Comparison of ENCODE assay signal across 9 mouse cellular contexts in genomic region chr6:115897117-115897516, GRCm38 (mm10). TPM values are rescaled to one million over a fixed set of nuclear protein-coding genes. Genes with fewer than 3 reads are reported as not detected.
DNase-seq lines count a peak whose midpoint lies in the region; ATAC-seq lines count a peak whose summit lies in the region.
"Had no signal": no experiment of that assay in that cellular context is flagged by ENCODE, and none has a peak within 500 bp of the region (broad histone marks: within the 10 kb centered on the region; RNA-seq: fewer than 3 reads in every experiment).

No protein-coding gene starts in this region.

- peak; percentile 80 for DNase-seq in gastrocnemius, adult 18-20 months (ENCODE audit: low spot score)
- DNase-seq in gastrocnemius, postnatal 4 days (ENCODE audit: low spot score in 2 of 2), result no peak
- peak; percentile 84 for DNase-seq in 416B (ENCODE audit: low read depth)
- no peak for DNase-seq in MN1 (ENCODE audit: low spot score)
- DNase-seq in right cerebral cortex, postnatal 14 days, result no peak

- no peaks in the 10 kb centered on the region for H3K9me3 ChIP-seq in embryonic facial prominence, embryonic 15.5 days (replicated peaks)
- no peaks in the 10 kb centered on the region for H3K9me3 ChIP-seq in lung, embryonic 16.5 days (ENCODE audit: control insufficient read depth, low read length)

- H3K9ac ChIP-seq in embryonic facial prominence, embryonic 15.5 days, result no peak overlapping the region
- 0 out of 2 replicates have a peak overlapping the region, but pooled peaks have one; percentile 21 for H3K9ac ChIP-seq in lung, embryonic 16.5 days (ENCODE audit: low read length)

- ATAC-seq in embryonic facial prominence, embryonic 15.5 days (ENCODE audit: insufficient number of reproducible peaks, low FRiP score, low TSS enrichment, low read depth), result no peak
- ATAC-seq in lung, embryonic 16.5 days (ENCODE audit: low read depth), result peak; percentile 42; the same call in 1 of the 2 replicates
- ATAC-seq in frontal cortex, adult (ENCODE audit: low TSS enrichment), result no peak

- no peak overlapping the region for H3K4me2 ChIP-seq in embryonic facial prominence, embryonic 15.5 days (replicated peaks)
- H3K4me2 ChIP-seq in lung, embryonic 16.5 days (ENCODE audit: low read depth, low read length), result no peak overlapping the region

- H3K27ac ChIP-seq in embryonic facial prominence, embryonic 15.5 days (replicated peaks), result peak overlapping the region; percentile 58
- peak overlapping the region; percentile 73 for H3K27ac ChIP-seq in lung, embryonic 16.5 days (ENCODE audit: low read length)

- H3K4me1 ChIP-seq in embryonic facial prominence, embryonic 15.5 days, result peaks cover 27% of the 10 kb centered on the region
- peaks cover 18% of the 10 kb centered on the region for H3K4me1 ChIP-seq in lung, embryonic 16.5 days (replicated peaks; ENCODE audit: control insufficient read depth, insufficient read depth, low read length)

- 48% methylated on average over 4 of the region's 4 CpGs for WGBS in embryonic facial prominence, embryonic 15.5 days
- 57% methylated on average over 4 of the region's 4 CpGs for WGBS in lung, embryonic 16.5 days

- no peak overlapping the region for H3K4me3 ChIP-seq in embryonic facial prominence, embryonic 15.5 days (replicated peaks)
- no peak overlapping the region for H3K4me3 ChIP-seq in lung, embryonic 16.5 days (ENCODE audit: low read length)

- no peaks in the 10 kb centered on the region for H3K27me3 ChIP-seq in embryonic facial prominence, embryonic 15.5 days
- no peaks in the 10 kb centered on the region for H3K27me3 ChIP-seq in lung, embryonic 16.5 days (ENCODE audit: control insufficient read depth, insufficient read depth, low read depth, low read length)

- H3K36me3 ChIP-seq in embryonic facial prominence, embryonic 15.5 days, result 0 out of 2 replicates have a peak, but pooled peaks cover 11% of the 10 kb centered on the region
- H3K36me3 ChIP-seq in lung, embryonic 16.5 days (ENCODE audit: control insufficient read depth, insufficient read depth, low read length), result no peaks in the 10 kb centered on the region

RNA-seq across cellular contexts. Expression of gene Rho, which starts 34.4 kb away (rescaled TPM):
- total RNA-seq in gastrocnemius, adult 18-20 months (2021), result under 1 TPM in 1 of 2 experiments, not detected in 1; 0.05 TPM
- total RNA-seq in gastrocnemius, postnatal 4 days (2021), result under 1 TPM; 0.62 to 0.93 TPM
- polyA plus RNA-seq in embryonic facial prominence, embryonic 15.5 days (2015; fragmentation: Nextera tagmentation; extraction: Ambion mirVana), result 0.12 and 0.53 TPM in 2 replicates
- 0.08 and 0.16 TPM in 2 replicates for polyA plus RNA-seq in lung, embryonic 16.5 days (2015; fragmentation: Nextera tagmentation; extraction: Ambion mirVana)

RNA-seq across cellular contexts. Expression of gene Ift122, which starts 43.8 kb away (rescaled TPM):
- 1 to 10 TPM; 3.9 to 4.2 TPM for total RNA-seq in gastrocnemius, adult 18-20 months (2021)
- total RNA-seq in gastrocnemius, postnatal 4 days (2021), result 10 to 100 TPM; 16.7 to 18.6 TPM
- polyA plus RNA-seq in embryonic facial prominence, embryonic 15.5 days (2015; fragmentation: Nextera tagmentation; extraction: Ambion mirVana), result 23.2 and 25.0 TPM in 2 replicates
- 23.4 and 23.5 TPM in 2 replicates for polyA plus RNA-seq in lung, embryonic 16.5 days (2015; fragmentation: Nextera tagmentation; extraction: Ambion mirVana)

RNA-seq across cellular contexts. Expression of gene Mbd4, which starts 43.9 kb away (rescaled TPM):
- under 1 TPM; 0.83 to 0.94 TPM for total RNA-seq in gastrocnemius, adult 18-20 months (2021)
- 1 to 10 TPM; 4.8 to 5.4 TPM for total RNA-seq in gastrocnemius, postnatal 4 days (2021)
- 18.4 and 18.5 TPM in 2 replicates for polyA plus RNA-seq in embryonic facial prominence, embryonic 15.5 days (2015; fragmentation: Nextera tagmentation; extraction: Ambion mirVana)
- 22.4 and 23.5 TPM in 2 replicates for polyA plus RNA-seq in lung, embryonic 16.5 days (2015; fragmentation: Nextera tagmentation; extraction: Ambion mirVana)

RNA-seq across cellular contexts. Expression of gene H1foo, which starts 47.6 kb away (rescaled TPM):
- not detected for total RNA-seq in gastrocnemius, adult 18-20 months (2021)
- not detected for total RNA-seq in gastrocnemius, postnatal 4 days (2021)
- polyA plus RNA-seq in embryonic facial prominence, embryonic 15.5 days (2015; fragmentation: Nextera tagmentation; extraction: Ambion mirVana), result not detected in 2 replicates
- polyA plus RNA-seq in lung, embryonic 16.5 days (2015; fragmentation: Nextera tagmentation; extraction: Ambion mirVana), result not detected in 2 replicates
- total RNA-seq: left cerebral cortex, adult 18-20 months had no signal

RNA-seq across cellular contexts. Expression of gene Efcab12, which starts 58.9 kb away (rescaled TPM):
- total RNA-seq in gastrocnemius, adult 18-20 months (2021), result under 1 TPM in 1 of 2 experiments, not detected in 1; 0.14 TPM
- under 1 TPM; 0.15 to 0.26 TPM for total RNA-seq in gastrocnemius, postnatal 4 days (2021)
- 1.1 and 1.9 TPM in 2 replicates for polyA plus RNA-seq in embryonic facial prominence, embryonic 15.5 days (2015; fragmentation: Nextera tagmentation; extraction: Ambion mirVana)
- polyA plus RNA-seq in lung, embryonic 16.5 days (2015; fragmentation: Nextera tagmentation; extraction: Ambion mirVana), result 1.8 and 2.1 TPM in 2 replicates

Comparison
In these comparisons a context has a peak if more than half of its experiments do, and no peak if none do; other contexts are left out.
1. DNase-seq: peak in gastrocnemius, adult 18-20 months (single experiment) and 416B (single experiment); none in gastrocnemius, postnatal 4 days (0 of 2), MN1 (single experiment) and right cerebral cortex, postnatal 14 days (single experiment).